Mouse (Mus musculus): ENCODE measurements at regions not wholly inside any gene's neighbourhood (a gene's known extent, or its start where the extent isn't known, plus 50 kb on each side); places are given as distances from the start of the nearest gene placed in this dataset.

- DNase-seq: no peak
These were observed 846.1 kb downstream of the Car8 start for GRCm38 (mm10) chr4:7392696-7393095.

- DNase-seq: peak; percentile 12 to 28
These were observed 847.2 kb downstream of the Car8 start for GRCm38 (mm10) chr4:7391596-7391995.

GRCm38 (mm10) chr4:7385069-7385468, 853.8 kb downstream of the Car8 start:
- no peak for DNase-seq

GRCm38 (mm10) chr4:7379996-7380395, 858.8 kb downstream of the Car8 start:
- no peak for DNase-seq

- DNase-seq: no peak
These were observed 874.4 kb downstream of the Car8 start for GRCm38 (mm10) chr4:7364238-7365040.

GRCm38 (mm10) chr4:7363508-7363907, 875.3 kb downstream of the Car8 start:
- DNase-seq: no peak

- DNase-seq: no peak
These were observed 882.6 kb downstream of the Car8 start for GRCm38 (mm10) chr4:7356202-7356601.

- DNase-seq: no peak
These were observed 891.5 kb downstream of the Car8 start for GRCm38 (mm10) chr4:7347317-7347716.

GRCm38 (mm10) chr4:7341159-7341558, 897.7 kb downstream of the Car8 start:
- no peak for DNase-seq

- no peak for DNase-seq
These were observed 924.6 kb downstream of the Car8 start for GRCm38 (mm10) chr4:7314261-7314660.

- DNase-seq: no peak
These were observed 925.6 kb downstream of the Car8 start for GRCm38 (mm10) chr4:7313219-7313618.

- DNase-seq: no peak
These were observed 926.7 kb downstream of the Car8 start for GRCm38 (mm10) chr4:7312160-7312559.

GRCm38 (mm10) chr4:7269047-7269446, 969.8 kb downstream of the Car8 start:
- DNase-seq: no peak

- no peak for DNase-seq
These were observed 982.4 kb downstream of the Car8 start for GRCm38 (mm10) chr4:7256486-7256885.

GRCm38 (mm10) chr4:7253616-7254015, 985.2 kb downstream of the Car8 start:
- DNase-seq: no peak

GRCm38 (mm10) chr4:7251641-7252040, 987.2 kb downstream of the Car8 start:
- DNase-seq: no peak

- DNase-seq: no peak
These were observed 991.0 kb downstream of the Car8 start for GRCm38 (mm10) chr4:7247816-7248215.

- no peak for DNase-seq
These were observed 991.6 kb downstream of the Car8 start for GRCm38 (mm10) chr4:7247244-7247643.

GRCm38 (mm10) chr4:7246828-7247227, 992.0 kb downstream of the Car8 start:
- no peak for DNase-seq

GRCm38 (mm10) chr4:7245653-7246052, 993.2 kb downstream of the Car8 start:
- DNase-seq: peak in 1 of 2 experiments; percentile 10

GRCm38 (mm10) chr4:7237848-7238247, 1001.0 kb downstream of the Car8 start:
- no peak for DNase-seq

- DNase-seq: peak in 1 of 2 experiments; percentile 4
These were observed 1004.3 kb downstream of the Car8 start for GRCm38 (mm10) chr4:7234537-7234936.

- DNase-seq: no peak
These were observed 1009.9 kb downstream of the Car8 start for GRCm38 (mm10) chr4:7228980-7229379.

- DNase-seq: no peak
These were observed 1015.9 kb downstream of the Car8 start for GRCm38 (mm10) chr4:7222922-7223321.

GRCm38 (mm10) chr4:7220426-7220825, 1018.4 kb downstream of the Car8 start:
- DNase-seq: no peak
